Mouse (Mus musculus): Measurements from ENCODE around the gene Zfp92.

DNA sequence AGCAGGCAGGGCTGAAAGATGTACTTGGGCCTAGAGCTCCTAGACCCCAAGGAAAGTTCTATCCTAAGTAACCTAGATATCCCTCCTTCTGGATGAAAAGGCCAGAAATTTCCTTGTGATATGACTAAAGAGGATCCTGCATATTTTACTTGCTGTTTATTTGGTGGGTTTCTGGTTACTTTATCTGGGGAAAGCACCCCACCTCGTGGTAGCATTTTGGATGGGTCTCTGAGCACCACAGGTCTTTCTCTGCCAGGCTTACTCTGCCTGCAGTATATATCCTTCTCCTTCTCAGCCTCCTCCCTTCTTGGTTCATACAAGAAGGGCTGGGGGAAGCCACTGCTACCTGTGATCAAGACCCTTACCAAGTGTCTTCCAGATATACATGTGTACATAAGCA is 1.9 kb downstream of the Zfp92 start:
- TF ChIP-seq CTCF (IDR thresholded peaks at IDR 0.05; ENCODE audit: control insufficient read depth, insufficient read depth, low read length) (no peak), POLR2A (IDR thresholded peaks at IDR 0.05; ENCODE audit: borderline replicate concordance, control insufficient read depth, low read depth, low read length) (no peak)
